Mouse (Mus musculus) retina, embryonic 14.5 days (tissue): ENCODE measurements around the gene Cd2ap.

Source experiments
- DNase-seq: peaks from one replicate; pipeline ENCODE4 v3.0.0-alpha.2; 2015; ENCODE audit warnings: low spot score

Cd2ap gene

DNA sequence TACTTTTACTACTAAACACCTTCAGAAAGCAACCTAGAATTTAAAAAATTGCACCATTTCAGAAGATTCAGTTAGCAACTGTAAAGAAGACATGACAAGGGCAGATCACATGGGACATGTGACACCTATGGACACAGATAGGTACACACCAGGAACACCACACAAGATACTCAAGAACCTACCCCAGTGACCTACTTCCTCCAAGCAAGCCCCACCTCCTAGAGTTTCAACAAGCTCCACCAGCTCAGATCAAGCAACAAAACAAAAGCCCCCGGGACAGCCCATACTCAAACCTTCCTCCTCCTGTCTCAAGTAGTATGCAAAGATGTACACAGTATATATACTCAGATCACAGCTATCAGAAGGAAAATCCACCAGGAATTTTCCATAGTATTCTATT is 16.1 kb downstream of the Cd2ap start:
- no peak for DNase-seq

DNA sequence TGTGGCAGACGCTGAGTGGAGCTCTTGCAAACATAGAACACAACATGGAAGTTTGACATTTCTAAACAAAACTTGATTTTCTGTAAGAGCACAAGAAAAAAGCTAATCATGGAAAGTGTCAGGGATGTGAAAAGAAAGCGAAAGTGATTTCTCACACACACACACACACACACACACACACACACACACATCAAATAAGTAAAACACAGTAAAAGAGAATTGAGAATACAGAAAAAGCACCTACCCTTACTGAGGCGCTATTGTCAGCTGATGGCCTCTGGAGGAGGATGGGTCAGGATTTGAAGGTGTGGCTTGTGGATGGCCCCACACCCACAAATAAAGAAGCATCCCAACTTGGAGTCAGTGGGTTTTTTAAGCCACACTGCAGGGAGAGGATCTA is 19.0 kb downstream of the Cd2ap start:
- no peak for DNase-seq

DNA sequence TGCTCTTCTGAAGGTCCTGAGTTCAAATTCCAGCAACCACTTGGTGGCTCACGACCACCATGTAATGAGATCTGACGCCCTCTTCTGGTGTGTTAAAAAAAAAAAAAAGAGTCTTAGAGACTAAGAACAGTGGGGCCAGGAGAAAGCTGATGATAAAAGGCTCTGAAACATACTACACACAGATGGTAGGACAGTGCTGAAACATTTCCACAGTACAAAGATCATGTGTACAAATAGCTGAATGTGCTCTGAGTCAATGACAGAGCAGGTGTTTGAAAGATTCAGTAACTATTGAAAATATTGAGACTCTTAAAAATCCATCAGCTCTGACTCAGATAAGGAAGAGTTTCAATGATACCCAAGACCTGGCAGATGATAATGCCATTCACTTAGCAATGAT is 29.4 kb downstream of the Cd2ap start:
- no peak for DNase-seq

DNA sequence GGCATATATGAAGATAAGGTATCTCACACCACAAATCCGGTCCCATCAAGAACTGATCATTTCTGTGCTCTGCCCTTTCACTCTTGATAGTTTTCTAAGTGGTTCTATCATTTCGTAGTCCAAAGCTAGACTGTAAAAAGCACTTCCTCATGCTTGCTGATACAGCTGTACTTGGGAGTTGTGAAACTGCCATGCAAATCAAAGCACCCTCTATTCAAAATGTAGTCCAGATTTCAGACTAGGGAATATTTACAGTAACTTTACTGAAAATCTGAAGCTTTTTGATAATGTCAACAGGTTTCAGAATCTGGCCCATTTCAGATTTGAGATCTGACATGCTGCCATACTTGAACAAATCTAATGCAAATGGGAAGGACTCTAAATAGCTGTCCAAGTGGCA is 39.3 kb downstream of the Cd2ap start:
- no peak for DNase-seq

DNA sequence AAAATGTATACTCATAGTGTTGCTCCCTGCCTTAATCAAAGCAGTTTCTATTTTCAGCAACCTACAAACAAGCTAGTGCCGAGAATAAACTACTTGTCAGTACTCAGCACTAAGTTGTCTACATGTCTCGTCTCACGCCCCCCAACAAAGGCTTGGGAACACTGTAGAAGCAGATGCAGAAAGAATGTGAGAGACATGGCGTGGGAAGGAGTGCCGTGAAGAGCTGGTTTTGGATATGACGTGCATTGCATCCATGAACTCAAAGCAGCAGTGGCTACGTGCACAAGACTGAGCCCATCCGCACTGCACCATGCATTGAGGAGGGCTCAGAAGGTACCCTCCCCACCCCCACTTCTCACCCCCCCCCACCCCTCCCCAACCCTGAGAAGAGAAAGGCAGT is 53.7 kb downstream of the Cd2ap start:
- DNase-seq = no peak

DNA sequence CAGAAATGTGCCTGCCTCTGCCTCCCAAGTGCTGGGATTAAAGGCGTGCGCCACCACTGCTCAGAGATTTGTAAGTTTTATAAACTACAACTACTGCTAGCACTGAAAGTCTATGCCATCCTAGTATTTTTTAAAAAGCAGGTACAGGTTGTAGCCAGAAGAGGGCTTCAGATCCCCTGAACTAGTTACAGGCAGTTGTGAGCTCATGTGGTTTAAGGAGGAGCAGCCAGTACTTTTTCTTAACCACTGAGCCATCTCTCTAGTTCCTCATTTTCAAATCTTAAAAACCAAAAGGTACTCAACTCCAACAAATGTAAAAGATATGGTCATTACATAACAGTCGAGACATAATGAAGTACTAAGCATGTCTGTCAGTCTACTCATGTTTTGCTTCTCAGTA is 61.1 kb downstream of the Cd2ap start:
- no peak for DNase-seq

DNA sequence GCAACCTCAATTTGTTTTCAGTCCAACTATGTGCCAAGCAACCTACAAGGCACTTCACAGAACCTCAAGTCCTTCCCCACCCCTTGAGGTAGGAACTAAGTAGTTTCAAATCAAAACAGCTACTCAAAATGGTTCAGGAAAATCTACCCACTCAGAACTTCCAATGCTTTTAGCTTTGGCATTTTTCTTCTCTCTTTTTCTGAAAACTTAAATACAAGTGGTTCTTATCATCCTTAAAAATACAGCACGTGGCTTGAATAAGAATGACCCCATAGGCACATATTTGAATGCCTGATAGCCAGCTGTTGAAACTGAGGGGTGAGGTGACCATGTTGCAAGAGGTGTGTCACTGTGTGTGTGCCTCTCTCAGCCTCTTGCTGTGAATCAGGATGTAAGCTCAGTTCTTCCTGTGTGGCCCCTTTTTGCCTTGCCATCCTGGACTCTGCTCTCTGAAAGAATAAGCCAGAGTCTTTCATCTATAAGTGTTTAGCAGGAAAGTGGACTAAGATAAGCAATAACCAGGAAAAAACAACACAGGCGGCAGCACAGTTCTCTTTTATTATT is 84.0 kb downstream of the Cd2ap start:
- DNase-seq = no peak

DNA sequence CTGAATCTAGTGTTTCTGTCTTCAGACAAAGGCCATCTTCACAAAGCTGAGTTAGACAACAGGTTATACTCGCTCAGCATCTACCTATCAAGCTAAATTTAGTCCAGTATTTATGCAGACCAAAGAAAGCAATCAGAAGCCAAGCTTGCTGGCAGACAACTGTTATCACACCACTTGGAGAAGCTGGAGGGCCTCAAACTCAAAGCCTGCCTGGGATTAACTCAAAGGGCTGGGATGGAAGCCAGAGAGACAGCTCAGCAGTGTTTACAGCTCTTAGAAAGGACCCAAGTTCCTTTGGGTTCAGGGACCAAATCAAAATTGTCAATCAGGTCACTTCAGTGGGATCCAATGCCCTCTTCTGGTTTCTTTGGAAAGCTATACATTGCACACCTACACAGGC is 85.7 kb downstream of the Cd2ap start:
- no peak for DNase-seq

DNA sequence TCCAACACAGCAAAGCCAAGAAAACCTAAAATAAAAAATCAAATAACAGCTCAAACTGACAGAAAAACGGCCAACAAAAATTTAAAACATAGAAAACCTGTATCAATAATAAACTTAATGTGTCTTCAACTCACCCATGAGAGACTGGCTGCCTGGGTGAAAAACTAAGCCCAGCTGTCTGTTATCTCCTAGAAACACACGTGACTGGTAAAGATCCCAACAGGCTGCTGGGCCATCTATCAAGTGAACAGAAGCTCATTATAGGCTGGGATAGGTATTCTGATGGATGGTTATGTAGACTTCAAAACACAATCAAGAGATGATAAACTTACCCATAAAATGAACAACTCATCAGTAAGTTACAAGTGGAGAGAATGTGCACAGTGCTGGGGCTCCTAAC is 86.7 kb downstream of the Cd2ap start:
- no peak for DNase-seq

DNA sequence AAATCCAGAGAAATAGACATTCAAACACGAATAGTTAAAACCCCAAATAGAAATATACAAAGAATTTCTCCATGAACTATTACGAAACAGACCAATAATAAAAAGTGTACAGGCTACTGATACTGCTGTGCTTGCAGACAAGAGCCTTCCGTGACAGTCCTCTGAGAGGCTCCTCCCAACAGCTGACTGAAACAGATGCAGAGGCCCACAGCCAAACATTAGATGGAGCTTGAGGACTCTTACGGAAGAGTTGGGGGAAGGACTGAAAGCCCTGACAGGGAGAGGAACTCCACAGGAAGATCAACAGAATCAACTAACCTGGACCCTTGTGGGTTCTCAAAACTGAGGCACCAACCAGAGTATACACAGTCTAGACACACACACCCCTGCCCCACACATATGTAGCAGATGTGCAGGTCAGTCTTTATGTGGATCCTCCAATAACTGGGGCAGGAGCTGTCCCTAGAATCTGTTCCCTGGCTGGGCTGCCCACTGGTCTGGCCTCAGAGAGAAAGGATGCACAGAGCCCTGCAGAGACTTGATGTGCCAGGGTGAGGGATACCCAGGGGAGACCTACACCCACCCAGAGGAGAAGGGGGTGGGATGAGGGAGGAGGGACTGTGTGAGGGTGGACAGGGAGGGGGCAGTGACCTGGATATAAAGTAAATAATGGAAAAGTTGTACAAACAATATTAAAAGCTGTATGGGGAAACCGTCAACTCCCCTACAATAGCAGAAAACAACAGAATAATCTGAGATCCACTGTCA is 87.6 kb downstream of the Cd2ap start:
- no peak for DNase-seq

DNA sequence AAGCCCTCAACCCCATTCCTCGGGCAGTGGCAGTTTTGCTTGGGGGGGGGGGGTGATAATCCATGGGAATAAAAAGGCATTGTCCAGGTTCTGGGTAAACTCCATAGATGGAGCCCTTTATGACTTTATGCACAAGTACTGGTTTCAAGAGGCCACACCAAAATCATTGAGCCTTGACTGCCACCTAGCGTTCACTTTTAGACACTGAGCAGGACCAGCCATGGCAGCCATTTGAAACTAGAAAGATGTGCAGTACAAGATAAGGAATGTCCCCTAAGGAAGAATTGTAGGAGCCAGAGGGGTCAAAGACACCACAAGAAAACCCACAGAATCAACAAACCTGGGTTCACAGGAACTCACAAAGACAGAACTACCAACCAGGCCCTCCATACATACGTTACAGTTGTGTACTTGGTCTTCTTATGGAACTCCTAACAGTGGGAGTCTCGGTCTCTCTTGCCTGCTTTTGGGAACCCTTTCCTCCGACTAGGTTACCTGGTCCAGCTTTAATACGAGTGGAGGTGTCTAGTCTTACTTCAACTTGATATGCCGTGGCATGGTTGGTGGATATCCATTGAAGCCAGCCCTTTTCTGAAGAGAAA is 94.2 kb downstream of the Cd2ap start:
- DNase-seq = peak; percentile 90

DNA sequence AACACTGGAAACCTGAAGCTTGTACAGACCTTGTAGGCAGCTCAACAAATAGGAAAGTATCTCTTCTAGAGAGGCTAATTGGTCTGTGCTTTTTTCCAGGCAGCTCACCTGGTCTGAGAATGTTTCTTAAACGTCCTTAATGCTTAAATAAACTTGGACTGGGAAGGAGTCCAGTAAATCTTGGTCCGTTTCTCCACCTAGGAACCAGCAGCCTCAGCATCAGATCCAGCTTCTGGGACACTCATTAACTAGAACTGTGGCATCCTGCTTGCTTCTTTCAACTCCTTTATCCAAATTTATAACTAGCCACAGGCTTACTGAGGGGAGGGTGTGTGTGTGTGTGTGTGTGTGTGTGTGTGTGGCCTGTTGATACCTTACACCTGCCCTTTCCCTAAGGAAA is 122.7 kb downstream of the Cd2ap start:
- no peak for DNase-seq

DNA sequence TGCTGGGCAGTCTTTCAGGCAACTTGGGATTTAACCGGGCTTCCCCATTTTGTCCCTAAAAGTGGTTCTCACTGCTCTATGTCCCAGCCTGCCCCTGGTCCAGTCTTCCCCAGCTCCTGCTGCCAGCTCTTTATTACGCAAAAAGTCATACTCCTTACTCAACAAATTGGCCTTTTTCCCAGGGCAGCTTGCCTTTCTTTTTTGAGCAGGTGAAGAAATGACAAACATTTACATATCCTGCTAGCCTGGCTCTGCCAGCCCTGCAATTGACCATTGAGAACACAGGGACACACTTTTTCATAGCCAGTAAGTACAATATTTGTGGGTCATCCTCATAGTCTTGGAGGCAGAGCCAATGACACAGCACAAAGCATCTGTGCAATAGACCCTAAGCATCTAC is 124.3 kb downstream of the Cd2ap start:
- DNase-seq = no peak

DNA sequence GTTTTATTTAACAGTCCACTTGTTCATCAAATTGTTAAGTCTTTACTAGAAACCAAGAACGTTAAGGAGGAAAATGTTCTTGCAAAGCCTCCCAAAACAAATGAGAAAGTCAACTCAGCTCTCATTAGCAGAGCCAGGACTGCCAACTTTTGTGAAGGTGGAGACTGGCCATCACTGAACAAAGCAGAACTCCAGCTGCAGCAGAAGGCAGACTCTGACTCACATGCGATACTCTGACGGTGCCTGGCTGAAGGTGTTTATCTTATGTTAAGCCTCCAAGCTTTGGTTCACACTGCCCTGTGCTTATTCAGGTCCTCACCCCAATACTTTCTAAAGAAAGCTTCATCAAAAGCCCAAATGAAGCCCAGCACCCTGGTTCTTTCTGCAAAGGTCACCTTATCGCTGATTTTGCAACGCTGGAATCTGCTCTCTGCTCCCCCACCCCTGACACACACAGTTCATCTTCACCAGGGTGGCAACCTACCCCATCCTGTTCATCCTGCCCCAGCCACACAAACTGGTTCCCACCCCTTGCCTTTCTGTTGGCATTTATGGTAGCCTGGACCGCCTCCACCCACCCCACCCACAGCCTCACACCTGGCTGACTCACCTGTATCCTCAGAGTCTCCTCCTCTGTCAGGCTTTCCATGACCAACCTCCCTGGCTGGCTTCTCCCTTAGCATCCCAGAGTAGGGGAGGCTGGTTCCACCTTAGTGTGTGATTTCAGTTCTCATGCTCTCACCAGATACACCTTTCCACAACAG is 130.6 kb downstream of the Cd2ap start:
- no peak for DNase-seq
